In the genomic region with DNA sequence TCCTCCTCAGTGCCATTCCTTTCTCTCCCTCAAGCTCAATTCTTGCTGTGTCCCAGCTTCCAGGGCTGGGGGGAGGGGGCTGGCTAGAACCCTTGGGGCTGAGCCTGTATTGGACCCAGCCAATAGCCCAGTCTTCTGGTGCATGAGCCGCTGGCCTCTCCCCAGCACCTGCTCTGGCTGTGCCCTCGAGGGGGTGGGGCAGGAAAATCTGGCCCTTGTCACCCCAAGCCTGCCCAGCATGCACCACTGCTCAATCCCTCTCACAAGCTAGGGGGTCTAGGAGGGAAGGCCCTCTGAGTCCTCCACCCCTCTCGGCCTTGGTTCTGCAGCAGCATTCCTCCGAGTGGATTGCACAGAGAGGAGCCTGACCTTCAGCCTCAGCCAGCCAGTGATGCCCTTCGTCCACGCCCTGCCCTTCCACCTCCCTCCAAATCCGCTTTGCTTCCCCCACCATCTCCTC, we compare ENCODE assay signal across 9 mouse cellular contexts. TPM values are rescaled to one million over a fixed set of nuclear protein-coding genes. Genes with fewer than 3 reads are reported as not detected.
DNase-seq lines count a peak whose midpoint lies in the region; ATAC-seq and TF ChIP-seq lines count a peak whose summit lies in the region.
"Had no signal": no experiment of that assay in that cellular context is flagged by ENCODE, and none has a peak within 500 bp of the region (broad histone marks: within the 10 kb centered on the region; RNA-seq: fewer than 3 reads in every experiment).

No protein-coding gene starts in this region.

- TF ChIP-seq CTCF in hindbrain, postnatal 0 days (IDR thresholded peaks at IDR 0.05; ENCODE audit: low read depth) = no peak

- no peak overlapping the region for H3K4me3 ChIP-seq in liver, embryonic 12.5 days
- H3K4me3 ChIP-seq in forebrain, embryonic 11.5 days (ENCODE audit: low read depth, low read length) = peak overlapping the region; percentile 24; the same call in 1 of the 2 replicates
- H3K4me3 ChIP-seq in hindbrain, postnatal 0 days (ENCODE audit: low read length) = no peak overlapping the region
- peak overlapping the region; percentile 26 for H3K4me3 ChIP-seq in neural tube, embryonic 15.5 days (replicated peaks)

- 22% methylated on average over 7 of the region's 7 CpGs for WGBS in liver, embryonic 12.5 days (ENCODE audit: insufficient replicate concordance)
- 11% methylated on average over 7 of the region's 7 CpGs for WGBS in forebrain, embryonic 11.5 days
- 30% methylated on average over 7 of the region's 7 CpGs for WGBS in hindbrain, postnatal 0 days
- WGBS in neural tube, embryonic 15.5 days = 20% methylated on average over 7 of the region's 7 CpGs

- H3K4me2 ChIP-seq in liver, embryonic 12.5 days = peak overlapping the region; percentile 37; the same call in 1 of the 2 replicates
- H3K4me2 ChIP-seq in forebrain, embryonic 11.5 days (ENCODE audit: low read depth, low read length, severe bottlenecking) = no peak overlapping the region; the same call in 1 of the 2 replicates
- peak overlapping the region; percentile 40; the same call in 1 of the 2 replicates for H3K4me2 ChIP-seq in hindbrain, postnatal 0 days (ENCODE audit: low read depth, low read length)
- peak overlapping the region; percentile 53 for H3K4me2 ChIP-seq in neural tube, embryonic 15.5 days

- DNase-seq in liver = no peak
- no peak for DNase-seq in forebrain, embryonic 11.5 days (ENCODE audit: low spot score)
- DNase-seq in hindbrain, postnatal 0 days (ENCODE audit: low spot score) = no peak
- no peak for DNase-seq in right cerebral cortex, postnatal 14 days
- no peak for DNase-seq in layer of hippocampus, postnatal 10 days (ENCODE audit: low spot score in 2 of 2)
- DNase-seq in kidney, adult 9 months = no peak
- DNase-seq: thymus, postnatal 14 days had no signal

- no peaks in the 10 kb centered on the region for H3K9me3 ChIP-seq in liver, embryonic 12.5 days (replicated peaks)
- H3K9me3 ChIP-seq in forebrain, embryonic 11.5 days (ENCODE audit: control insufficient read depth, low read length) = no peaks in the 10 kb centered on the region
- no peaks in the 10 kb centered on the region for H3K9me3 ChIP-seq in hindbrain, postnatal 0 days (ENCODE audit: low read length)
- no peaks in the 10 kb centered on the region for H3K9me3 ChIP-seq in neural tube, embryonic 15.5 days (replicated peaks)

- peaks cover 93% of the 10 kb centered on the region for H3K27me3 ChIP-seq in liver, embryonic 12.5 days (replicated peaks)
- H3K27me3 ChIP-seq in forebrain, embryonic 11.5 days (ENCODE audit: control insufficient read depth, insufficient read depth, low read length) = peaks cover 42% of the 10 kb centered on the region
- peaks cover 14% of the 10 kb centered on the region for H3K27me3 ChIP-seq in hindbrain, postnatal 0 days (ENCODE audit: insufficient read depth, low read length)
- peaks cover 42% of the 10 kb centered on the region for H3K27me3 ChIP-seq in neural tube, embryonic 15.5 days (replicated peaks)

- no peak overlapping the region for H3K9ac ChIP-seq in liver, embryonic 12.5 days
- no peak overlapping the region for H3K9ac ChIP-seq in forebrain, embryonic 11.5 days (ENCODE audit: low read length)
- H3K9ac ChIP-seq in hindbrain, postnatal 0 days (replicated peaks; ENCODE audit: low read length) = no peak overlapping the region
- H3K9ac ChIP-seq in neural tube, embryonic 15.5 days (replicated peaks) = peak overlapping the region; percentile 34; the same call in 1 of the 2 replicates

- ATAC-seq in liver, embryonic 12.5 days = no peak
- ATAC-seq in forebrain, embryonic 11.5 days (replicated peaks; ENCODE audit: low FRiP score) = 0 out of 2 replicates have a peak, but pooled peaks have one; percentile 16
- no peak for ATAC-seq in hindbrain, postnatal 0 days
- no peak for ATAC-seq in neural tube, embryonic 15.5 days (ENCODE audit: low FRiP score)

- no peaks in the 10 kb centered on the region for H3K36me3 ChIP-seq in liver, embryonic 12.5 days
- no peaks in the 10 kb centered on the region for H3K36me3 ChIP-seq in forebrain, embryonic 11.5 days (ENCODE audit: control insufficient read depth, insufficient read depth, low read length)
- no peaks in the 10 kb centered on the region for H3K36me3 ChIP-seq in hindbrain, postnatal 0 days (ENCODE audit: insufficient read depth, low read length)
- H3K36me3 ChIP-seq in neural tube, embryonic 15.5 days = 0 out of 2 replicates have a peak, but pooled peaks cover 8% of the 10 kb centered on the region

- H3K4me1 ChIP-seq in liver, embryonic 12.5 days = peaks cover 13% of the 10 kb centered on the region; the same call in 1 of the 2 replicates
- H3K4me1 ChIP-seq in forebrain, embryonic 11.5 days (replicated peaks; ENCODE audit: control insufficient read depth, insufficient read depth, low read length) = peaks cover 24% of the 10 kb centered on the region
- peaks cover 20% of the 10 kb centered on the region for H3K4me1 ChIP-seq in hindbrain, postnatal 0 days (ENCODE audit: insufficient read depth, low read length)
- H3K4me1 ChIP-seq in neural tube, embryonic 15.5 days = peaks cover 66% of the 10 kb centered on the region

- no peak overlapping the region for H3K27ac ChIP-seq in liver, embryonic 12.5 days
- no peak overlapping the region for H3K27ac ChIP-seq in forebrain, embryonic 11.5 days (ENCODE audit: low read depth, low read length)
- H3K27ac ChIP-seq in hindbrain, postnatal 0 days = no peak overlapping the region
- H3K27ac ChIP-seq in neural tube, embryonic 15.5 days (replicated peaks) = no peak overlapping the region

RNA-seq across cellular contexts. Expression of a gene that starts 12.4 kb away (rescaled TPM):
- 11.4 and 14.3 TPM in 2 replicates for polyA plus RNA-seq in liver, embryonic 12.5 days (2016; fragmentation: Nextera tagmentation; extraction: Ambion mirVana)
- 14.1 and 16.0 TPM in 2 replicates for polyA plus RNA-seq in forebrain, embryonic 11.5 days (2014; fragmentation: Nextera tagmentation; extraction: Ambion mirVana)
- 50.4 and 52.7 TPM in 2 replicates for total RNA-seq in hindbrain, postnatal 0 days (2014; rRNA removed)
- polyA plus RNA-seq in hindbrain, postnatal 0 days (2015; fragmentation: Nextera tagmentation; extraction: Ambion mirVana) = 19.2 and 19.9 TPM in 2 replicates
- 20.1 and 21.7 TPM in 2 replicates for polyA plus RNA-seq in neural tube, embryonic 15.5 days (2015; fragmentation: Nextera tagmentation; extraction: Ambion mirVana)
- 100 to 1,000 TPM; 164 to 175 TPM for total RNA-seq in layer of hippocampus, postnatal 10 days (2021)

RNA-seq across cellular contexts. Expression of a gene that starts 27.4 kb away (rescaled TPM):
- 6.9 and 7.4 TPM in 2 replicates for polyA plus RNA-seq in liver, embryonic 12.5 days (2016; fragmentation: Nextera tagmentation; extraction: Ambion mirVana)
- 0.86 and 1.5 TPM in 2 replicates for polyA plus RNA-seq in forebrain, embryonic 11.5 days (2014; fragmentation: Nextera tagmentation; extraction: Ambion mirVana)
- total RNA-seq in hindbrain, postnatal 0 days (2014; rRNA removed) = 2.6 and 6.9 TPM in 2 replicates
- 1.2 and 1.6 TPM in 2 replicates for polyA plus RNA-seq in hindbrain, postnatal 0 days (2015; fragmentation: Nextera tagmentation; extraction: Ambion mirVana)
- 10.9 and 16.0 TPM in 2 replicates for polyA plus RNA-seq in neural tube, embryonic 15.5 days (2015; fragmentation: Nextera tagmentation; extraction: Ambion mirVana)
- 1 to 10 TPM; 1.2 to 1.8 TPM for total RNA-seq in layer of hippocampus, postnatal 10 days (2021)

RNA-seq across cellular contexts. Expression of a gene that starts 48.2 kb away (rescaled TPM):
- 44.0 and 47.9 TPM in 2 replicates for polyA plus RNA-seq in liver, embryonic 12.5 days (2016; fragmentation: Nextera tagmentation; extraction: Ambion mirVana)
- polyA plus RNA-seq in forebrain, embryonic 11.5 days (2014; fragmentation: Nextera tagmentation; extraction: Ambion mirVana) = 46.3 and 47.2 TPM in 2 replicates
- 88.0 and 96.8 TPM in 2 replicates for total RNA-seq in hindbrain, postnatal 0 days (2014; rRNA removed)
- polyA plus RNA-seq in hindbrain, postnatal 0 days (2015; fragmentation: Nextera tagmentation; extraction: Ambion mirVana) = 59.9 and 63.1 TPM in 2 replicates
- 72.4 and 78.3 TPM in 2 replicates for polyA plus RNA-seq in neural tube, embryonic 15.5 days (2015; fragmentation: Nextera tagmentation; extraction: Ambion mirVana)
- 10 to 100 TPM; 55.0 to 60.5 TPM for total RNA-seq in layer of hippocampus, postnatal 10 days (2021)

Comparison
In these comparisons a context has a peak if more than half of its experiments do, and no peak if none do; other contexts are left out.
1. H3K4me3 ChIP-seq: peak in forebrain, embryonic 11.5 days (single experiment) and neural tube, embryonic 15.5 days (single experiment); none in liver, embryonic 12.5 days (single experiment) and hindbrain, postnatal 0 days (single experiment).